Mouse (Mus musculus) ES-E14 (cell line): ENCODE measurements at regions not wholly inside any gene's neighbourhood (a gene's known extent, or its start where the extent isn't known, plus 50 kb on each side); places are given as distances from the start of the nearest gene placed in this dataset.

Source experiments
- HCFC1 ChIP-seq: IDR thresholded peaks from 2 replicates; pipeline ENCODE4 v1.6.1; 2012; ENCODE audit warnings: low read length, inconsistent platforms, borderline replicate concordance; ENCODE audit not compliant: insufficient read depth
- ZC3H11A ChIP-seq: IDR thresholded peaks from 2 replicates; pipeline ENCODE4 v1.6.1; 2012; ENCODE audit warnings: low read depth, mild to moderate bottlenecking, inconsistent platforms, low read length, borderline replicate concordance

- TF ChIP-seq HCFC1: no peak
- no peak for TF ChIP-seq ZC3H11A
Measured at GRCm38 (mm10) chr1:168584137-168584536, 152.1 kb upstream of the Pbx1 start.
